ENCODE assay signal across 1 mouse cellular context in genomic region chr17:34030861-34031326, GRCm38 (mm10).
TF ChIP-seq lines count a peak whose summit lies in the region.

No protein-coding gene starts in this region.

TF ChIP-seq in CH12.LX, 34 proteins besides CTCF, POLR2A, EP300 and RAD21:
- TF ChIP-seq BHLHE40 (IDR thresholded peaks at IDR 0.05; ENCODE audit: low read depth, low read length) (peak; percentile 67), KAT2A (IDR thresholded peaks at IDR 0.05; ENCODE audit: insufficient replicate concordance, low read length) (no peak)
